Mouse (Mus musculus) myocyte (in vitro differentiated cells): Measurements from ENCODE around the gene Kcnc4. TPM values are rescaled to one million over a fixed set of nuclear protein-coding genes. Genes with fewer than 3 reads are reported as not detected.

Source experiments
- H3K27me3 ChIP-seq: one replicate; pipeline ENCODE4 v1.6.1; 2011; ENCODE audit not compliant: control insufficient read depth, insufficient read depth, insufficient read length
- H3K36me3 ChIP-seq: one replicate; pipeline ENCODE4 v1.6.1; 2011; ENCODE audit not compliant: control insufficient read depth, insufficient read depth
- H3K4me2 ChIP-seq: one replicate; pipeline ENCODE4 v1.6.1; 2011; ENCODE audit warnings: low read depth, control low read depth
- H3K4me3 ChIP-seq: one replicate; pipeline ENCODE4 v1.5.1; 2011; ENCODE audit warnings: mild to moderate bottlenecking, control low read depth, moderate library complexity
- H3K79me2 ChIP-seq: one replicate; pipeline ENCODE4 v1.6.1; 2011; ENCODE audit not compliant: control insufficient read depth, insufficient read depth
- H3ac ChIP-seq: one replicate; pipeline ENCODE4 v1.6.1; 2011; ENCODE audit not compliant: control insufficient read depth, insufficient read length
- CEBPB ChIP-seq: IDR thresholded peaks from 2 replicates; pipeline ENCODE4 v1.6.1; 2011; ENCODE audit warnings: mild to moderate bottlenecking, moderate library complexity; ENCODE audit not compliant: poor library complexity, insufficient read depth, severe bottlenecking
- E2F4 ChIP-seq: IDR thresholded peaks from one replicate; pipeline ENCODE4 v1.6.1; 2011; ENCODE audit warnings: mild to moderate bottlenecking, control low read depth, moderate library complexity; ENCODE audit not compliant: insufficient read depth
- MAX ChIP-seq: IDR thresholded peaks from one replicate; pipeline ENCODE4 v1.6.1; 2011; ENCODE audit warnings: low read depth, mild to moderate bottlenecking, control low read depth
- MYOD1 ChIP-seq, 3 experiments: IDR thresholded peaks; one replicate each; pipeline ENCODE4 v1.6.1; 2011; ENCODE audit warnings: control low read depth in 2 of 3, low read depth in 2 of 3, mild to moderate bottlenecking in 2 of 3, moderate library complexity in 1 of 3; ENCODE audit not compliant: insufficient read length in 2 of 3, control insufficient read depth in 1 of 3
- MYOG ChIP-seq, 3 experiments: IDR thresholded peaks; one replicate each; pipeline ENCODE4 v1.6.1; 2011; ENCODE audit warnings: control low read depth in 2 of 3, low read depth in 2 of 3, mild to moderate bottlenecking in 2 of 3; ENCODE audit not compliant: insufficient read length in 2 of 3, control insufficient read depth in 1 of 3, insufficient read depth in 1 of 3
- POLR2A ChIP-seq: IDR thresholded peaks from one replicate; pipeline ENCODE4 v1.6.1; 2011; ENCODE audit warnings: low read depth, mild to moderate bottlenecking, control low read depth, moderate library complexity; ENCODE audit not compliant: insufficient read length
- POLR2AphosphoS2 ChIP-seq: IDR thresholded peaks from one replicate; pipeline ENCODE4 v1.6.1; 2011; ENCODE audit warnings: low read depth, control low read depth; ENCODE audit not compliant: insufficient read length
- REST ChIP-seq: IDR thresholded peaks from one replicate; pipeline ENCODE4 v1.6.1; 2011; ENCODE audit warnings: mild to moderate bottlenecking, control low read depth, moderate library complexity; ENCODE audit not compliant: insufficient read depth, insufficient read length
- SRF ChIP-seq: IDR thresholded peaks from one replicate; pipeline ENCODE4 v1.6.1; 2011; ENCODE audit warnings: low read depth; ENCODE audit not compliant: control insufficient read depth, insufficient read length
- TCF12 ChIP-seq: IDR thresholded peaks from one replicate; pipeline ENCODE4 v1.6.1; 2011; ENCODE audit warnings: mild to moderate bottlenecking, control low read depth; ENCODE audit not compliant: poor library complexity, insufficient read depth, severe bottlenecking
- TCF3 ChIP-seq: IDR thresholded peaks from one replicate; pipeline ENCODE4 v1.6.1; 2011; ENCODE audit warnings: low read depth, control low read depth; ENCODE audit not compliant: insufficient read length
- USF1 ChIP-seq: IDR thresholded peaks from one replicate; pipeline ENCODE4 v1.6.1; 2011; ENCODE audit warnings: low read depth, mild to moderate bottlenecking, control low read depth, moderate library complexity
- polyA plus RNA-seq: library from polyadenylated mRNA; unstranded; fragments of >200 nt; fragmentation: generic; extraction: Trizol; gene quantifications from one replicate; pipeline ENCODE4 v1.2.1, GENCODE M21; 2012; ENCODE audit warnings: missing spikeins

Gene Kcnc4
- polyA plus RNA-seq, 1 experiment, result not detected

- TF ChIP-seq MYOD1 (IDR thresholded peaks at IDR 0.05; ENCODE audit: control insufficient read depth in 1 of 3, insufficient read length in 2 of 3, low read depth in 2 of 3) (no peak), USF1 (no peak), SRF (no peak), MYOG (IDR thresholded peaks at IDR 0.05; ENCODE audit: control insufficient read depth in 1 of 3, insufficient read depth in 1 of 3, insufficient read length in 2 of 3, low read depth in 2 of 3) (no peak), POLR2A (no peak)
- no peaks in the 10 kb centered on the region for H3K36me3 ChIP-seq
- H3K4me3 ChIP-seq, result no peak overlapping the region
- H3K27me3 ChIP-seq, result peaks cover 8% of the 10 kb centered on the region
- H3K79me2 ChIP-seq, result no peaks in the 10 kb centered on the region
- H3ac ChIP-seq, result no peak overlapping the region
- H3K4me2 ChIP-seq, result no peak overlapping the region
Observed at GRCm38 (mm10) chr3:107496086-107496850, 36.9 kb upstream of the Kcnc4 start.

GRCm38 (mm10) chr3:107495524-107495923, 36.2 kb upstream of the Kcnc4 start:
- no peak overlapping the region for H3ac ChIP-seq
- H3K4me3 ChIP-seq, result no peak overlapping the region
- H3K27me3 ChIP-seq, result peaks cover 8% of the 10 kb centered on the region
- H3K4me2 ChIP-seq, result no peak overlapping the region
- no peak for TF ChIP-seq E2F4
- TF ChIP-seq MYOG (IDR thresholded peaks at IDR 0.05; ENCODE audit: control insufficient read depth in 1 of 3, insufficient read depth in 1 of 3, insufficient read length in 2 of 3, low read depth in 2 of 3), result no peak
- TF ChIP-seq USF1, result no peak
- no peak for TF ChIP-seq SRF
- no peaks in the 10 kb centered on the region for H3K79me2 ChIP-seq
- H3K36me3 ChIP-seq, result no peaks in the 10 kb centered on the region

- H3K79me2 ChIP-seq, result no peaks in the 10 kb centered on the region
- H3K36me3 ChIP-seq, result no peaks in the 10 kb centered on the region
- no peak overlapping the region for H3K4me3 ChIP-seq
- no peak overlapping the region for H3K4me2 ChIP-seq
- H3ac ChIP-seq, result no peak overlapping the region
- H3K27me3 ChIP-seq, result peaks cover 1% of the 10 kb centered on the region
- TF ChIP-seq SRF, result no peak
- TF ChIP-seq E2F4, result no peak
- no peak for TF ChIP-seq CEBPB
- TF ChIP-seq MAX, result no peak
- TF ChIP-seq REST, result no peak
- no peak for TF ChIP-seq MYOD1 (IDR thresholded peaks at IDR 0.05; ENCODE audit: control insufficient read depth in 1 of 3, insufficient read length in 2 of 3, low read depth in 2 of 3)
- no peak for TF ChIP-seq MYOG (IDR thresholded peaks at IDR 0.05; ENCODE audit: control insufficient read depth in 1 of 3, insufficient read depth in 1 of 3, insufficient read length in 2 of 3, low read depth in 2 of 3)
- no peak for TF ChIP-seq USF1
- TF ChIP-seq POLR2A, result no peak
- TF ChIP-seq TCF12, result no peak
- TF ChIP-seq TCF3, result no peak
- no peak for TF ChIP-seq POLR2AphosphoS2
Observed at GRCm38 (mm10) chr3:107491459-107491858, 32.1 kb upstream of the Kcnc4 start.

GRCm38 (mm10) chr3:107488637-107489036, 29.3 kb upstream of the Kcnc4 start:
- Histone ChIP-seq H3K79me2 (no peaks in the 10 kb centered on the region), H3K27me3 (peaks cover 4% of the 10 kb centered on the region), H3ac (no peak overlapping the region), H3K36me3 (no peaks in the 10 kb centered on the region), H3K4me2 (no peak overlapping the region), H3K4me3 (no peak overlapping the region)
- TF ChIP-seq TCF3, result no peak
- no peak for TF ChIP-seq MYOD1 (IDR thresholded peaks at IDR 0.05; ENCODE audit: control insufficient read depth in 1 of 3, insufficient read length in 2 of 3, low read depth in 2 of 3)
- no peak for TF ChIP-seq REST
- TF ChIP-seq TCF12, result no peak
- TF ChIP-seq MAX, result no peak
- TF ChIP-seq POLR2AphosphoS2, result no peak
- no peak for TF ChIP-seq POLR2A
- no peak for TF ChIP-seq E2F4
- no peak for TF ChIP-seq SRF
- no peak for TF ChIP-seq CEBPB
- no peak for TF ChIP-seq USF1
- no peak for TF ChIP-seq MYOG (IDR thresholded peaks at IDR 0.05; ENCODE audit: control insufficient read depth in 1 of 3, insufficient read depth in 1 of 3, insufficient read length in 2 of 3, low read depth in 2 of 3)

- TF ChIP-seq MYOG (IDR thresholded peaks at IDR 0.05; ENCODE audit: control insufficient read depth in 1 of 3, insufficient read depth in 1 of 3, insufficient read length in 2 of 3, low read depth in 2 of 3) (no peak), POLR2A (no peak)
- Histone ChIP-seq H3K27me3 (peaks cover 4% of the 10 kb centered on the region), H3ac (no peak overlapping the region), H3K4me2 (no peak overlapping the region), H3K79me2 (no peaks in the 10 kb centered on the region), H3K36me3 (no peaks in the 10 kb centered on the region), H3K4me3 (no peak overlapping the region)
Observed at GRCm38 (mm10) chr3:107483290-107483689, 23.9 kb upstream of the Kcnc4 start.

- TF ChIP-seq REST, result no peak
- TF ChIP-seq POLR2A, result no peak
- TF ChIP-seq POLR2AphosphoS2, result no peak
- TF ChIP-seq CEBPB, result no peak
- TF ChIP-seq SRF, result no peak
- no peak for TF ChIP-seq MYOD1 (IDR thresholded peaks at IDR 0.05; ENCODE audit: control insufficient read depth in 1 of 3, insufficient read length in 2 of 3, low read depth in 2 of 3)
- peaks cover 4% of the 10 kb centered on the region for H3K27me3 ChIP-seq
- H3K79me2 ChIP-seq, result no peaks in the 10 kb centered on the region
Observed at GRCm38 (mm10) chr3:107480660-107481059, 21.3 kb upstream of the Kcnc4 start.

More at GRCm38 (mm10) chr3:107480660-107481059, 21.3 kb upstream of the Kcnc4 start:
- Histone ChIP-seq H3K4me2 (no peak overlapping the region), H3K36me3 (no peaks in the 10 kb centered on the region), H3K4me3 (no peak overlapping the region), H3ac (no peak overlapping the region)
